Mouse (Mus musculus): ENCODE data around the gene Slc29a1. TPM values are rescaled to one million over a fixed set of nuclear protein-coding genes. Genes with fewer than 3 reads are reported as not detected.
A peak's percentile ranks its signal among the peaks of the same experiment; 100 is the strongest.

The Slc29a1 gene
- total and polyA plus RNA-seq, 3 experiments = 80.3 to 160 (median 84.6) TPM

GRCm38 (mm10) chr17:45606992-45607879 is 7.8 kb upstream of the Slc29a1 start:
- H3K27me3 ChIP-seq (ENCODE audit: control insufficient read depth, insufficient read depth, low read length) = no peaks in the 10 kb centered on the region
- WGBS = 71% methylated on average over 15 of the region's 15 CpGs
- no peak overlapping the region for H3K4me3 ChIP-seq
- H3K36me3 ChIP-seq (ENCODE audit: control insufficient read depth, insufficient read depth, low read length) = peaks cover 2% of the 10 kb centered on the region; the same call in 1 of the 2 replicates
- intact Hi-C loops (cut with DNase I) = no loop called here
- no peak overlapping the region for H3K9ac ChIP-seq (ENCODE audit: low read depth, low read length)
- no peak for TF ChIP-seq CTCF (IDR thresholded peaks at IDR 0.05)
- TF ChIP-seq EP300 (IDR thresholded peaks at IDR 0.05; ENCODE audit: insufficient read depth, low read depth, low read length) = no peak
- no peak for TF ChIP-seq POLR2A (IDR thresholded peaks at IDR 0.05; ENCODE audit: insufficient read depth, low read depth, low read length)
- H3K79me2 ChIP-seq (replicated peaks; ENCODE audit: control insufficient read depth, insufficient read depth, low read length) = no peaks in the 10 kb centered on the region
- no peak for DNase-seq
- no peak overlapping the region for H3K27ac ChIP-seq
- peaks cover 9% of the 10 kb centered on the region for H3K4me1 ChIP-seq (ENCODE audit: control insufficient read depth, insufficient read depth, low read length)

GRCm38 (mm10) chr17:45602984-45603383 is 3.6 kb upstream of the Slc29a1 start:
- no peaks in the 10 kb centered on the region for H3K79me2 ChIP-seq (replicated peaks; ENCODE audit: control insufficient read depth, insufficient read depth, low read length)
- TF ChIP-seq CTCF (IDR thresholded peaks at IDR 0.05) (no peak), POLR2A (IDR thresholded peaks at IDR 0.05; ENCODE audit: insufficient read depth, low read depth, low read length) (no peak), EP300 (IDR thresholded peaks at IDR 0.05; ENCODE audit: insufficient read depth, low read depth, low read length) (no peak)
- H3K36me3 ChIP-seq (ENCODE audit: control insufficient read depth, insufficient read depth, low read length) = no peaks in the 10 kb centered on the region
- H3K4me1 ChIP-seq (ENCODE audit: control insufficient read depth, insufficient read depth, low read length) = 0 out of 2 replicates have a peak, but pooled peaks cover 2% of the 10 kb centered on the region
- no peak overlapping the region for H3K4me3 ChIP-seq
- no peak for DNase-seq
- no peak overlapping the region for H3K9ac ChIP-seq (ENCODE audit: low read depth, low read length)
- H3K27me3 ChIP-seq (ENCODE audit: control insufficient read depth, insufficient read depth, low read length) = no peaks in the 10 kb centered on the region
- WGBS = 92% methylated on average over 3 of the region's 3 CpGs
- intact Hi-C loops (cut with DNase I) = no loop called here
- no peak overlapping the region for H3K27ac ChIP-seq

- no peak within 1 kb of the TSS for H3K4me3 ChIP-seq
- H3K79me2 ChIP-seq (replicated peaks; ENCODE audit: control insufficient read depth, insufficient read depth, low read length) = no peaks in the 10 kb centered on the region
- no peak within 1 kb of the TSS for H3K27ac ChIP-seq
- H3K27me3 ChIP-seq (ENCODE audit: control insufficient read depth, insufficient read depth, low read length) = no peaks in the 10 kb centered on the region
- peaks cover 5% of the 10 kb centered on the region for H3K4me1 ChIP-seq (ENCODE audit: control insufficient read depth, insufficient read depth, low read length)
- H3K9ac ChIP-seq (ENCODE audit: low read depth, low read length) = no peak within 1 kb of the TSS
- WGBS = 60% methylated on average over 6 of the region's 6 CpGs
- DNase-seq = peak in 1 of 2 experiments; percentile 33
- TF ChIP-seq POLR2A (IDR thresholded peaks at IDR 0.05; ENCODE audit: insufficient read depth, low read depth, low read length) = no peak
- no peak for TF ChIP-seq CTCF (IDR thresholded peaks at IDR 0.05)
- no peak for TF ChIP-seq EP300 (IDR thresholded peaks at IDR 0.05; ENCODE audit: insufficient read depth, low read depth, low read length)
- no peaks in the 10 kb centered on the region for H3K36me3 ChIP-seq (ENCODE audit: control insufficient read depth, insufficient read depth, low read length)
- intact Hi-C loops (cut with DNase I) = no loop called here
Measured at GRCm38 (mm10) chr17:45601877-45602304, 2.5 kb upstream of the Slc29a1 start, which contains the start of gene Mymx. Gene Mymx, minus strand, starts transcription at chr17:45602102.

GRCm38 (mm10) chr17:45601325-45601724 is 1.9 kb upstream of the Slc29a1 start:
- Histone ChIP-seq H3K4me1 (ENCODE audit: control insufficient read depth, insufficient read depth, low read length) (peaks cover 11% of the 10 kb centered on the region), H3K4me3 (no peak overlapping the region), H3K27me3 (ENCODE audit: control insufficient read depth, insufficient read depth, low read length) (no peaks in the 10 kb centered on the region), H3K27ac (no peak overlapping the region), H3K36me3 (ENCODE audit: control insufficient read depth, insufficient read depth, low read length) (no peaks in the 10 kb centered on the region), H3K9ac (ENCODE audit: low read depth, low read length) (no peak overlapping the region), H3K79me2 (replicated peaks; ENCODE audit: control insufficient read depth, insufficient read depth, low read length) (no peaks in the 10 kb centered on the region)
- TF ChIP-seq POLR2A (IDR thresholded peaks at IDR 0.05; ENCODE audit: insufficient read depth, low read depth, low read length) (no peak), CTCF (IDR thresholded peaks at IDR 0.05) (no peak), EP300 (IDR thresholded peaks at IDR 0.05; ENCODE audit: insufficient read depth, low read depth, low read length) (no peak)
- 43% methylated on average over 22 of the region's 22 CpGs for WGBS
- peak in 1 of 2 experiments; percentile 20 for DNase-seq
- intact Hi-C loops (cut with DNase I) = no loop called here

GRCm38 (mm10) chr17:45600267-45600666 is 861 bp upstream of the Slc29a1 start:
- Histone ChIP-seq H3K4me1 (ENCODE audit: control insufficient read depth, insufficient read depth, low read length) (peaks cover 14% of the 10 kb centered on the region), H3K27me3 (ENCODE audit: control insufficient read depth, insufficient read depth, low read length) (no peaks in the 10 kb centered on the region), H3K4me3 (no peak overlapping the region), H3K27ac (no peak overlapping the region), H3K36me3 (ENCODE audit: control insufficient read depth, insufficient read depth, low read length) (no peaks in the 10 kb centered on the region), H3K79me2 (replicated peaks; ENCODE audit: control insufficient read depth, insufficient read depth, low read length) (no peaks in the 10 kb centered on the region), H3K9ac (ENCODE audit: low read depth, low read length) (no peak overlapping the region)
- TF ChIP-seq CTCF (IDR thresholded peaks at IDR 0.05) = no peak
- TF ChIP-seq EP300 (IDR thresholded peaks at IDR 0.05; ENCODE audit: insufficient read depth, low read depth, low read length) = no peak
- TF ChIP-seq POLR2A (IDR thresholded peaks at IDR 0.05; ENCODE audit: insufficient read depth, low read depth, low read length) = no peak
- intact Hi-C loops (cut with DNase I) = no loop called here
- DNase-seq = no peak
- WGBS = 79% methylated on average over 8 of the region's 8 CpGs

GRCm38 (mm10) chr17:45598891-45599290 is 515 bp downstream of the Slc29a1 start:
- H3K79me2 ChIP-seq (replicated peaks; ENCODE audit: control insufficient read depth, insufficient read depth, low read length) = no peaks in the 10 kb centered on the region
- WGBS = 27% methylated on average over 3 of the region's 3 CpGs
- H3K9ac ChIP-seq (ENCODE audit: low read depth, low read length) = no peak overlapping the region
- TF ChIP-seq POLR2A (IDR thresholded peaks at IDR 0.05; ENCODE audit: insufficient read depth, low read depth, low read length) (no peak), CTCF (IDR thresholded peaks at IDR 0.05) (no peak), EP300 (IDR thresholded peaks at IDR 0.05; ENCODE audit: insufficient read depth, low read depth, low read length) (no peak)
- H3K27me3 ChIP-seq (ENCODE audit: control insufficient read depth, insufficient read depth, low read length) = no peaks in the 10 kb centered on the region
- DNase-seq = no peak
- no peaks in the 10 kb centered on the region for H3K36me3 ChIP-seq (ENCODE audit: control insufficient read depth, insufficient read depth, low read length)
- intact Hi-C loops (cut with DNase I) = loop anchor here (2.0 kb wide), 1 partner anchor 14 kb away; no protein-coding TSS in a partner anchor
- no peak overlapping the region for H3K4me3 ChIP-seq
- H3K27ac ChIP-seq = no peak overlapping the region
- H3K4me1 ChIP-seq (ENCODE audit: control insufficient read depth, insufficient read depth, low read length) = peaks cover 17% of the 10 kb centered on the region
